Mouse (Mus musculus) bone marrow, adult 2 months (tissue): ENCODE results near the gene Gpr139.

Experiments
- CTCF ChIP-seq: fragments of 200-500 bp; IDR thresholded peaks from 2 replicates; pipeline ENCODE4 v1.5.1; 2011; ENCODE audit warnings: low read length, control low read depth; ENCODE audit not compliant: control insufficient read depth, insufficient read depth
- POLR2A ChIP-seq: fragments of 200-500 bp; IDR thresholded peaks from 2 replicates; pipeline ENCODE4 v1.6.1; 2011; ENCODE audit warnings: low read depth, mild to moderate bottlenecking, control low read depth, low read length, borderline replicate concordance; ENCODE audit not compliant: control insufficient read depth

- TF ChIP-seq POLR2A, result no peak
- no peak for TF ChIP-seq CTCF
These were observed 2.0 kb upstream of the Gpr139 start for GRCm38 (mm10) chr7:119186374-119186773.
